Mouse (Mus musculus) bone marrow macrophage, adult 2 months (primary cell): ENCODE results near the gene Serinc2.

Source experiments
- CTCF ChIP-seq: IDR thresholded peaks from 2 replicates; pipeline ENCODE4 v1.5.1; 2012; ENCODE audit warnings: low read depth, mild to moderate bottlenecking, low read length, moderate library complexity
- POLR2A ChIP-seq: IDR thresholded peaks from 2 replicates; pipeline ENCODE4 v1.6.1; 2012; ENCODE audit warnings: mild to moderate bottlenecking, low read depth, low read length, borderline replicate concordance

GRCm38 (mm10) chr4:130319564-130319963 lies 40.6 kb upstream of the Serinc2 start:
- TF ChIP-seq CTCF: no peak
- no peak for TF ChIP-seq POLR2A
